ENCODE assay signal across 15 mouse cellular contexts in the genomic region with DNA sequence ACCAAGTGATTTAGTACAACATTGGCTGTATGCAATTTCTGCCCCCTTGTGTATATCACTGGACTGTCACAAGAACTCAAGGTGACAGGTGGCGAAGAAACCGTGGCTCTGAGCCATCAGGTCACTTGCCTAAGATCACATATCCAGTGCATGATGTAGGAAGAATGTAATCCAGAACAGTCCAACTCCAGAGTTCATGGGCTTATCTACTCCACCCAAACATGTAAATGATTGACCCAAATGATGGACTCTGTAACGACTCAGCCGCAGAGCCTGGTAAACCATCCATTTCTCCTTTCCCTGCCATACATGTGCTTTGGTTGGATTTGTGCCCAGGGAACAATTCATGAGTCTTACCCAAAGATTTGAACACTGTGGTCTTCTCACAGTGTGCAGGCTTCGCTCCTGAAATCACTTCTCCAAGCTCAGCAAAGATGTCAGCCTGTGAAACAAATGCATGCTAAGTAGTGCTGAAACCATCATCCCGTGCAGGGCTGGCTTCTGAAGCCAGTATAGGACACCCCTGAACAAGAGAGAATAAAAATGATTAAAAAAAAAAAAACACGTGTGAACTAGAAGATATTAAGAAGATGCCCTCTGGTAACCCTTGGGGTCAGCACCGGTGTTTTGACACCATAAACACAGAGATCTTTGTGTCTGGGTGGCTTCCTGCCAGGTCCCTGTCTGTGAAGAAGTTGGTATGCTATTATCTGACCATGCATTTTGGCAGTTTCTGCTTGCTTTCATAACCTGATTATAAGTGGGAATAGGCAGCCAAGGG. TPM values are rescaled to one million over a fixed set of nuclear protein-coding genes. Genes with fewer than 3 reads are reported as not detected.
A peak's percentile ranks its signal among the peaks of the same experiment; 100 is the strongest.
DNase-seq lines count a peak whose midpoint lies in the region; ATAC-seq and TF ChIP-seq lines count a peak whose summit lies in the region.
"Had no signal": no experiment of that assay in that cellular context is flagged by ENCODE, and none has a peak within 500 bp of the region (broad histone marks: within the 10 kb centered on the region; RNA-seq: fewer than 3 reads in every experiment).

No protein-coding gene starts in this region.

- H3K4me3 ChIP-seq in kidney, embryonic 14.5 days (ENCODE audit: low read length): no peak overlapping the region
- H3K4me3 ChIP-seq in liver, embryonic 16.5 days (ENCODE audit: low read depth, low read length): no peak overlapping the region
- H3K4me3 ChIP-seq: heart, embryonic 10.5 days had no signal

- no peak overlapping the region for H3K27ac ChIP-seq in kidney, embryonic 14.5 days (ENCODE audit: low read depth, low read length)
- peak overlapping the region; percentile 53; the same call in 1 of the 2 replicates for H3K27ac ChIP-seq in liver, embryonic 16.5 days (ENCODE audit: low read length)
- H3K27ac ChIP-seq: heart, embryonic 10.5 days had no signal

- no peaks in the 10 kb centered on the region for H3K9me3 ChIP-seq in kidney, embryonic 14.5 days (ENCODE audit: control insufficient read depth, low read length)
- no peaks in the 10 kb centered on the region for H3K9me3 ChIP-seq in liver, embryonic 16.5 days (replicated peaks; ENCODE audit: control insufficient read depth, low read length)
- H3K9me3 ChIP-seq: heart, embryonic 10.5 days had no signal

- H3K9ac ChIP-seq in kidney, embryonic 14.5 days (ENCODE audit: low read depth, low read length): no peak overlapping the region
- H3K9ac ChIP-seq in liver, embryonic 16.5 days (ENCODE audit: low read depth, low read length): no peak overlapping the region

- in situ Hi-C loops in Patski (cut with MboI; ENCODE audit: low pct_unique_long_range_greater_than_20kb): no loop called here

- no peak overlapping the region for H3K4me2 ChIP-seq in kidney, embryonic 14.5 days (replicated peaks; ENCODE audit: low read depth, low read length)
- H3K4me2 ChIP-seq in liver, embryonic 16.5 days (ENCODE audit: low read depth, low read length): no peak overlapping the region
- H3K4me2 ChIP-seq: midbrain, embryonic 11.5 days had no signal

- CTCF ChIA-PET in Patski (lab: Charles Lee): no interaction called here

- H3K36me3 ChIP-seq in kidney, embryonic 14.5 days (ENCODE audit: control insufficient read depth, insufficient read depth, low read length): no peaks in the 10 kb centered on the region
- H3K36me3 ChIP-seq in liver, embryonic 16.5 days (ENCODE audit: control insufficient read depth, insufficient read depth): no peaks in the 10 kb centered on the region
- H3K36me3 ChIP-seq: heart, embryonic 10.5 days had no signal

- H3K27me3 ChIP-seq in Patski: no peaks in the 10 kb centered on the region
- H3K27me3 ChIP-seq in kidney, embryonic 14.5 days (ENCODE audit: control insufficient read depth, insufficient read depth, low read length): no peaks in the 10 kb centered on the region
- no peaks in the 10 kb centered on the region for H3K27me3 ChIP-seq in liver, embryonic 16.5 days (ENCODE audit: control insufficient read depth, insufficient read depth, low read depth, low read length)

- DNase-seq in cerebellum, postnatal 10 days: peak; percentile 67
- peak; percentile 17 for DNase-seq in Patski (ENCODE audit: low read depth, low spot score)
- no peak for DNase-seq in spleen, postnatal 4 days (ENCODE audit: low spot score in 2 of 2)
- no peak for DNase-seq in urinary bladder, postnatal 10 days (ENCODE audit: low spot score)
- DNase-seq in c-Kit-positive CD71-positive TER-119-positive erythroid progenitor cells, embryonic 14.5 days (ENCODE audit: low spot score): no peak
- DNase-seq: adrenal gland, postnatal 25 days; B cell, adult 2 months had no signal

- POLR2A ChIA-PET in Patski (lab: Charles Lee): no interaction called here

- no peaks in the 10 kb centered on the region for H3K4me1 ChIP-seq in kidney, embryonic 14.5 days (ENCODE audit: control insufficient read depth, insufficient read depth, low read length)
- no peaks in the 10 kb centered on the region for H3K4me1 ChIP-seq in liver, embryonic 16.5 days (ENCODE audit: control insufficient read depth, low read depth, low read length)
- H3K4me1 ChIP-seq: heart, embryonic 10.5 days had no signal

- ATAC-seq in cerebellum, adult (ENCODE audit: insufficient number of reproducible peaks, low FRiP score, low TSS enrichment): no peak
- no peak for ATAC-seq in Patski
- 0 out of 2 replicates have a peak, but pooled peaks have one; percentile 43 for ATAC-seq in kidney, embryonic 14.5 days (ENCODE audit: low FRiP score, low TSS enrichment)
- ATAC-seq in liver, embryonic 16.5 days (ENCODE audit: low read depth): peak; percentile 89
- ATAC-seq: inflammation-experienced regulatory T-cells, adult 6 months had no signal

- 57% methylated on average over 8 of the region's 8 CpGs for WGBS in kidney, embryonic 14.5 days
- WGBS in liver, embryonic 16.5 days (ENCODE audit: insufficient replicate concordance): 56% methylated on average over 8 of the region's 8 CpGs

- no peak for TF ChIP-seq CTCF in Patski (IDR thresholded peaks at IDR 0.05)

RNA-seq across cellular contexts. Expression of a gene that starts 12.4 kb away (rescaled TPM):
- polyA plus RNA-seq in Patski (2021): not detected
- 88.9 and 94.2 TPM in 2 replicates for polyA plus RNA-seq in kidney, embryonic 14.5 days (2014; fragmentation: Nextera tagmentation; extraction: Ambion mirVana)
- 0.48 and 0.55 TPM in 2 replicates for polyA plus RNA-seq in liver, embryonic 16.5 days (2015; fragmentation: Nextera tagmentation; extraction: Ambion mirVana)
- polyA plus RNA-seq: inflammation-experienced regulatory T-cells, adult 6 months had no signal

RNA-seq across cellular contexts. Expression of a gene that starts 14.2 kb away (rescaled TPM):
- polyA plus RNA-seq in Patski (2021): not detected
- polyA plus RNA-seq in kidney, embryonic 14.5 days (2014; fragmentation: Nextera tagmentation; extraction: Ambion mirVana): not detected in 2 replicates
- polyA plus RNA-seq in liver, embryonic 16.5 days (2015; fragmentation: Nextera tagmentation; extraction: Ambion mirVana): 0.02 and 0.04 TPM in 2 replicates
- polyA plus RNA-seq: inflammation-experienced regulatory T-cells, adult 6 months; midbrain, embryonic 11.5 days; neural tube, embryonic 14.5 days; spleen, adult 2 months had no signal

RNA-seq across cellular contexts. Expression of a gene that starts 15.9 kb away (rescaled TPM):
- not detected for polyA plus RNA-seq in Patski (2021)
- 1.2 and 1.5 TPM in 2 replicates for polyA plus RNA-seq in kidney, embryonic 14.5 days (2014; fragmentation: Nextera tagmentation; extraction: Ambion mirVana)
- polyA plus RNA-seq in liver, embryonic 16.5 days (2015; fragmentation: Nextera tagmentation; extraction: Ambion mirVana): 2.2 and 2.3 TPM in 2 replicates
- polyA plus RNA-seq: inflammation-experienced regulatory T-cells, adult 6 months; midbrain, embryonic 11.5 days; neural tube, embryonic 14.5 days; spleen, adult 2 months had no signal

RNA-seq across cellular contexts. Expression of a gene that starts 44.5 kb away (rescaled TPM):
- not detected for polyA plus RNA-seq in Patski (2021)
- not detected in 2 replicates for polyA plus RNA-seq in kidney, embryonic 14.5 days (2014; fragmentation: Nextera tagmentation; extraction: Ambion mirVana)
- polyA plus RNA-seq in liver, embryonic 16.5 days (2015; fragmentation: Nextera tagmentation; extraction: Ambion mirVana): not detected in 2 replicates
- polyA plus RNA-seq: heart, embryonic 10.5 days; inflammation-experienced regulatory T-cells, adult 6 months; midbrain, embryonic 11.5 days; neural tube, embryonic 14.5 days; spleen, adult 2 months had no signal

Comparison
In these comparisons a context has a peak if more than half of its experiments do, and no peak if none do; other contexts are left out.
1. DNase-seq: peak in cerebellum, postnatal 10 days (2 of 2) and Patski (single experiment); none in spleen, postnatal 4 days (0 of 2), urinary bladder, postnatal 10 days (single experiment) and c-Kit-positive CD71-positive TER-119-positive erythroid progenitor cells, embryonic 14.5 days (single experiment).
2. ATAC-seq: peak in kidney, embryonic 14.5 days (single experiment) and liver, embryonic 16.5 days (single experiment); none in cerebellum, adult (single experiment) and Patski (single experiment).
3. RNA of a gene that starts 12.4 kb away (polyA plus RNA-seq): 88.9 to 94.2 TPM in kidney, embryonic 14.5 days; 0.48 to 0.55 TPM in liver, embryonic 16.5 days and not detected in Patski (single experiment); every median in the first group is over 10 times any median in the second.